Mouse (Mus musculus) layer of hippocampus, postnatal 36 days (tissue): ENCODE results near the gene Tmem110. TPM values are rescaled to one million over a fixed set of nuclear protein-coding genes. Genes with fewer than 3 reads are reported as not detected.

Experiments
- DNase-seq, 2 experiments: peaks; one replicate each; pipeline ENCODE4 v3.0.0; 2022
- total RNA-seq, 2 experiments: library from RNA; stranded (reverse); gene quantifications; 2 replicates each; pipeline ENCODE4 v1.2.3; 2021

Tmem110 gene
- total RNA-seq, 2 experiments from 2014 or later, result 19.7 to 23.9 TPM

DNA sequence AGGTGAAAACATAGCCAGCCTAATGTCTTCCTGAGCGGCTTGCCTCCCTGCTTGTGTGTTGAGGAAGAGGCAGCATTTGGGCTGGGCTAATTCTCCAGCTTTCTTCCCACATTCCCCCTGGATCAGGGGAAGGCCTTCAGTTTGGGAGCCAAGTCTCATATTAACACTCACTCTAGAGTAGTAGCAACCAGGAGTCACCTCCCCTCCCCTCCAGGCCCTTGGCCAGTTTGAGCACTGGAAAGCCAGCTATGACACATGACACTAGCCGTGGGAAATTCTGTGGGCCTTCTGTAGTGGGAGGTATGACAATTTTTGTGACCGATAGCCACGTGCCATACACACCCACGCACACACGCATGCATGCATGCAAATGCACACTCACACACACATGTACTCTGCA, 80.6 kb downstream of the Tmem110 start:
- no peak for DNase-seq

DNA sequence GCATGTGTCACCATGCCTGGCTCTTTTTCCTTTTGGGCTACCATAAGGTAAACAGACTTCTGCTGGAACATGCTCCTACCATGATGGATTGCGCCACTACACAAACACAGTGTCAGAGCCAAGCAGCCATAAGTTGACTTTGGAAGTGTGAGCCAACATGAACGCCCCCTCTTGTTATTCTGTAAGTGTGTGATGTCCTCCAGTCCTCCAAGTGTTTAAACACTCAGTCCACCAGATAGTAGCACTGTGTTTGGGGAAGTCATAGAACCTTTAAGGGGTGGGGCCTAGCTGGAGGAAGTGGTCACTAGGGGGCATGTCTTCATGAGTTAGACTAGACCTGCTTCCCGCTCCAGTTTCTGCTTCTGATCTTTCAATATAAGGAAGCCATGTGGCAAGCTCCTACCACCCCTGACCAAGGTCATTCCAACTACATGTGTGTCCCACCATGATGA, 82.5 kb downstream of the Tmem110 start:
- no peak for DNase-seq

DNA sequence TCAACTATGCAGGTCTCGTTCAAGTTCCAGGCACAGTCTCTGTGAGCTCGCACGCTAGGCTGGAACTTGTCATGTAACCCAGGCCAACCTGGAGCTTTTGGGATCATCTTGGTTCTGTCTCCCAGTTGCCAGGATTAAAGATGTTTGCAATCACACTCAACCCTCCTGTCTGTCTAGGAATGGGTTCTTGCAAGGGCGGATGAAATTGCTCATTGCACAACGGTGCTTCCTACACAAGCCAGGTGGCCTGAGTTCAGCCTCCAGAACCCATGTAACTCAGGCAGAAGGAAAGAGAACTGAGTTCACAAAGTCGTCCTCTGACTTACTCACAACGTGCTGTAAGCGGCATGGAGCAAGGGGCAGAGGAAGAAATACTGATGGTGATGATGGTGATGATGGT, 85.8 kb downstream of the Tmem110 start:
- no peak for DNase-seq

DNA sequence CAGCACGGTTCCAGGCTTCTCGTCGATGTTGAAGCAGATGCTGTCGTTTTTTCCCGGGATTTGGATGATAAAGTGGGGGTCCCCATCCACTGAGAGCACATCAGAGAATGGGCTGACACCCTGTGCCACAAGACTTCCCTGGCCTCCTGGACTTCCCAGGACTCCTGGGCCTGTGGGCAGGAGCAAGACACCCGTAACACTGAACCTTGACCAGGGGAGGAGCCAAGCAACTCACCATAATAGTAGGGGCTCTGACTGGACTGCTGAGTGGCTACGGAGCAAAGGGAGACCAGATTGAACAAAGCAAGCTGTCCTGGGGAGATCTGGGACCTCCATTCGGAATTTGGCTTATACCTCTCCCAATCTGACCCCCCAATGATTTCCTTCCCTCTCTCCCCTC, 87.3 kb downstream of the Tmem110 start:
- DNase-seq, result no peak

DNA sequence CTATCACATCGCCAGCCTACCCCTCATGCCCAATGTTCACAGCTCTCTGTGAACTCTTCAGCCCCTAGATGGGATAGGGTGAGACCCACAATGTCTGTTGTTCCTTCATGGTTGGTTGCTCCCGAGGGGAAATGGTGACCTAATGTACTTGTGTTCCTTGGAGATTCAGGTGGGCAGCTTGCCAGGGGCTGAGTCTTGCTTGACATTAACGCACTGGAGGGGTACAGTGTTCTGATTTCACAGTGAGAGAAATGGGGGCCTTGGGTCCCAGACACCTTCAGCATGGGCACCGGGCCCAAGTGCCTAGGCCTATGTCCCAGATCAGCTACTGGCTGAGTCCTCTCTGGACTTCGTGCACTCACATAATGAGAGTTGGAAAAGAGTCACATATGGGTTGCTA, 88.0 kb downstream of the Tmem110 start:
- DNase-seq, result no peak

DNA sequence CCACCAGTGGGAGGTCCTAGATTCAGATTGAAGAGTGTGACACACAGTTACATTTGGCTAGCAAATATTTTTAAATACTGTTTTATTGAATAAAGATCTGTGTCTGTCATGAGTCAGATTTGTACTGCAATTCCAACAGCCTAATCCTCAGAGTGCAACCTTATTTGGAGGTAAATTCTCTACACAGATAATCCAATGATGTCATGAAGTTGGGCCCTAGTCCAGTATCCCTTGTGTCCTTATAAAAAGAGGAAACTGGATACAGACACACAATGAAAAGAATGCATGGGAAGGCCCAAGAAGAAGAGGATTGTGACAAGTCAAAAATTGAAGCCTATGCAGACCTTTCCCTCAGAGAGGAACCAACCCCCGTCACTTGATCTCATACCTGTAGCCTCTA, 91.1 kb downstream of the Tmem110 start:
- DNase-seq, result no peak

DNA sequence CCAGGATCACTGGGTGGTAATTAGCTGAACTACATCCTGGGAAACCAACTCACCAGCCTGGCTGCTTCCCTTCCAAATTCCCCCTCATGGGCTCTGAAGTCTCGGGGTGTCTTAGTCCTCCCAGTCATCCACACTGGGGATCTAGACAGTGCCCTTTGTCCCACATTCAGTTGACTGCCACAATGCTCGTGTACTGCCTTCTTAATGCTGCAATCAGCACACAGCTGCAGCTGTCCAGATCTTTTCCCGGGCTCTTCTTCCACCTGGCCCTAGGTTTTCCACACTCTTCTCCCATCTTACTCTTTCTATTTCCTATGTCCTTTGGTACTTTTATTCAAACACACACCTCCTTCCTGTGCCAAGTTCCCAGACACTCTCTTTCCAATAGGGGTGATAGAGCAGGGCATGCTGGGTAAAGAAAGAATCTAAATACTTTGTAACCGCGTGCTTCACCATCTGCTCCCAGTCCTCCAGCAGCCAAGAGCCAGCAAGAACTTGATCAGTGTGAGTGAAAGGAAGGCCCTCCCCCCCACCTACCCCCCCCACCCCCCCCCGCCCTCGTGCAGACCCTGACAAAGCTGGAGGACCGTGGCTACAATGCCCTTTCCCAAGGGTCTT, 96.8 kb downstream of the Tmem110 start:
- no peak for DNase-seq

DNA sequence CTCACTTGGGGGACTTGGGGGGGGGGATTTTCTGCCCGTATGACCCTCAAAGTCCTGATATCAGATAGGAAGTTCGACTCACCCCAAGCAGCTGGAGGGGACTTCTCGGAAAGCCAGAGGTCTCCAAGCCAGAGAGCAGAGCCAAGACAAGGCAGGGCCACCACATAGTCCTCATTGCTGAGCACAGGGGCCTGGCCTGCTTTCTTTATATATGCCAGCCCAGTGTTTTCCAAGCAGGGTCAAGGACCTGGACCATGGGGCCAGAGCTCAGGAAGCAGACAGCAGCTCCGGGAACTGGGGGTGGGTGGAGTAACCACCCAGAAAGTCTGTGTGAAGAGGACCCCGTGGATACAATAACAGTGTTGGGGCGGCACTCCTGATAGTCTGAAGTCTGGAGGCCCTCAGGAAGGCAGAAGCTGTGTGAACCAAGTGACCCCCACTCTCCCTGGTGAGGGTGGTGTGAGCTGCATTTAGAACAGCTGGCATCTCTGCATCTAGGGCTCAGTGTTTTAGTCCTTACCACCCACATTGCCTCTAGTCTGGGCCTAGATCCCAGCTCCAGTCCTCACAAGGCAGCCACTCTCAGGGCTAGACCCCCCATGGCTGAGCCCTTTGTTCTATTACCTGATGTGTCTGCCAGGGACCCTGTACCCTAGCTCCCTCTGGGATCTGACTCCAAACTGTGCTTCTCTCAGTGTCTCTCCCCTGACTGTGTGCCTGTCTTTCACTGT, 98.2 kb downstream of the Tmem110 start, which contains the start of gene Itih3:
Itih3 (minus strand) TSS at position 386 of the 731 bp plus-strand sequence.
- peak; percentile 24 to 31 for DNase-seq

DNA sequence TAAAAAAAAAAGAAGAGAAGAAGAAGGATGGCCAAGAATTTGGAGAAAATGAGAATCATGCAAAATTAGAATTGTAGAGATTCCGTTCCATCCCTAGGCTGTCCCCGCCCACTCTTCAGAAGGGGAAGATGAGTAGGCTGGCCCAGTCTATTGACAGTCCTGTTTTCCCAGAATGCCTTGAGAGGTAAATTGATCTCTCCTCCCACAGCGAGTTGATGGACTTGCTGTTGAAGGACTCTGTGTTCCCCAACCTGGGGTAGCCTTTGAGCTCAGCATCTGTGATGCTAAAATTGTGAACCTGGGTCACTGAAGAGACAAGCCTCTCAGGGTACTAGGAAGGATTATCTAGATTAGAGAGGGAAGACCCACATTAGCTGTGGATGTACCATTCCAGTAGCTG, 100.1 kb downstream of the Tmem110 start:
- DNase-seq, result no peak

Other genes starting within 250 kb of the Tmem110 start
- 10 to 100 TPM; 33.5 to 38.1 TPM for gene Prkcd, start 199.4 kb upstream of the Tmem110 start, total RNA-seq
- 10 to 100 TPM; 11.2 to 12.7 TPM for gene Rft1, start 171.2 kb upstream of the Tmem110 start, total RNA-seq
- 10 to 100 TPM; 32.3 to 33.0 TPM for gene Sfmbt1, start 110.7 kb upstream of the Tmem110 start, total RNA-seq
- gene Mustn1, start 53.6 kb downstream of the Tmem110 start, total RNA-seq, result 1 to 10 TPM; 2.2 to 2.7 TPM
- gene Itih4, start 60.9 kb downstream of the Tmem110 start, total RNA-seq, result not detected
- 10 to 100 TPM; 23.5 to 25.9 TPM for gene Itih3, start 98.2 kb downstream of the Tmem110 start, total RNA-seq
- not detected for gene Itih1, start 117.7 kb downstream of the Tmem110 start, total RNA-seq
- 10 to 100 TPM; 18.2 to 18.5 TPM for gene Nek4, start 125.8 kb downstream of the Tmem110 start, total RNA-seq
- 10 to 100 TPM; 46.4 to 50.6 TPM for gene Glt8d1, start 175.8 kb downstream of the Tmem110 start, total RNA-seq
- 100 to 1,000 TPM; 169 to 190 TPM for gene Spcs1, start 176.1 kb downstream of the Tmem110 start, total RNA-seq
- 10 to 100 TPM; 51.6 to 58.4 TPM for gene Pbrm1, start 193.5 kb downstream of the Tmem110 start, total RNA-seq
- gene Gnl3, start 193.6 kb downstream of the Tmem110 start, total RNA-seq, result 10 to 100 TPM; 47.7 to 49.2 TPM